Mouse (Mus musculus) CH12F3 (cell line): Measurements from ENCODE around the gene Manf.

Experiments used
- in situ Hi-C: fragments of 300-500 bp; cut with MboI; formaldehyde crosslinking; loops from 2 replicates; pipeline ENCODE4 v1.14.3; 2020; ENCODE audit warnings: low sequenced_read_pairs

Manf gene

GRCm38 (mm10) chr9:106790831-106791230 lies 100.9 kb downstream of the Manf start:
- in situ Hi-C loops, result no loop called here

GRCm38 (mm10) chr9:106789363-106789762 lies 102.4 kb downstream of the Manf start:
- in situ Hi-C loops, result no loop called here

- in situ Hi-C loops, result no loop called here
Observed at GRCm38 (mm10) chr9:106788812-106789321, 102.9 kb downstream of the Manf start, which contains the start of gene Rad54l2. TSS of gene Rad54l2 (minus strand) at chr9:106789194.
